Mouse (Mus musculus) E14TG2a.4 (cell line): ENCODE data around the gene Tmem216.

Source experiments
- H3K27me3 ChIP-seq: 2 replicates; pipeline ENCODE4 v1.6.1; 2014; ENCODE audit warnings: low read length, control low read depth; ENCODE audit not compliant: insufficient read depth
- H3K36me3 ChIP-seq: 2 replicates; pipeline ENCODE4 v1.6.1; 2014; ENCODE audit warnings: low read length, control low read depth; ENCODE audit not compliant: insufficient read depth
- H3K4me1 ChIP-seq: replicated peaks from 2 replicates; pipeline ENCODE4 v1.6.1; 2014; ENCODE audit warnings: low read depth, low read length, control low read depth
- H3K4me3 ChIP-seq: replicated peaks from 2 replicates; pipeline ENCODE4 v1.5.1; 2014; ENCODE audit warnings: mild to moderate bottlenecking, low read length
- H3K9me3 ChIP-seq: 2 replicates; pipeline ENCODE4 v1.6.1; 2014; ENCODE audit warnings: low read length, control low read depth
- CTCF ChIP-seq: conservative IDR thresholded peaks from 2 replicates; pipeline ENCODE4 v1.5.1; 2014; ENCODE audit warnings: low read length
- NANOG ChIP-seq: IDR thresholded peaks from 2 replicates; pipeline ENCODE4 v1.6.1; 2014; ENCODE audit warnings: borderline replicate concordance, low read length, mixed read lengths
- POU5F1 ChIP-seq: IDR thresholded peaks from 2 replicates; pipeline ENCODE4 v1.6.1; 2014; ENCODE audit warnings: low read length, borderline replicate concordance

The Tmem216 gene

DNA sequence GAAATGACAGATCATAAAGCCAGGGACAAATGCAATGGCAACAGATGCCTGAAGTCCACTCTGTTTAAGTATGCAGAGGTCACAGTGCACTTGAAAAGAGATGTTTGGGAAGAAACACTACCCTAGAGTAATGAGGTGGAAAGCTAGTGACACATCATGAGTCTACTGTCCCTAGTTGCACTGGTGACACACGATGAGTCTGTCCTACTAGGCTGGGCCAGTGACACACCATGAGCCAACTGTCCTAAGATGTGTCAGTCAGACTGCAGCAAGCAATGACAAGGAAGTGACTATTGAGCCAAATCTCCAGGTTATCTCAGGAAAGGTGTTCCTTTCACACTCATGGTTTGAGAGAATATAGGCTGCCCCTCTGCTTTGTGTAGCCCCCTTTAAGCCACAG lies 60.4 kb downstream of the Tmem216 start:
- Histone ChIP-seq H3K4me1 (peaks cover 17% of the 10 kb centered on the region), H3K4me3 (no peak overlapping the region), H3K9me3 (no peaks in the 10 kb centered on the region), H3K36me3 (peaks cover 19% of the 10 kb centered on the region), H3K27me3 (peaks cover 24% of the 10 kb centered on the region)
- TF ChIP-seq CTCF (no peak), POU5F1 (no peak), NANOG (no peak)

DNA sequence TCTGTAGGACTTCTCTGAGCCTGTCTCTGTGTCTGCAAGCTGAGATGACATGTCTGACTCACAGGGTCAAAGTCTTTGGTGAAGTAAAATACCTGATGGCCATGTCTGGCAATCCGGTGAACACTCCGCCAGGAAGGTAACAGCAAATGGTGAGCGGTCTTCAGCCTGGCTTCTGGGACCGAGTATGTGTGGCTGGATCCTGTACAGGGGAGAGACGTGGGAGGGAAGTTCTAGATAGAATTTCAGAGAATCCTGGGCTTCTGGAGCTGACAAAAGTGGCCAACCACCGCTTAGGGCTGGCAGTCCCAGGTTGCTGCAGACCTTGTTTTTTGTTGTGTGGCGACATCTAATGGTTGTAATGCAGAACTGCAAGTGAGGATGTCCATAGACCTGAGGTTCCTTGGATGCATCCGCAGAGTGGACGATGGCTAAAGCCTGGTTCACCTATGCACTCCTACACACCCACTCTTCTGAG lies 69.7 kb downstream of the Tmem216 start:
- H3K4me3 ChIP-seq = no peak overlapping the region
- H3K4me1 ChIP-seq = peaks cover 3% of the 10 kb centered on the region; the same call in 1 of the 2 replicates
- no peaks in the 10 kb centered on the region for H3K36me3 ChIP-seq
- TF ChIP-seq CTCF (peak; percentile 96), NANOG (no peak), POU5F1 (no peak)
- no peaks in the 10 kb centered on the region for H3K9me3 ChIP-seq
- H3K27me3 ChIP-seq = peaks cover 42% of the 10 kb centered on the region
